Mouse (Mus musculus) megakaryocyte, embryonic 14.5 days (primary cell): ENCODE measurements around the gene Ssmem1.

Source experiments
- FLI1 ChIP-seq: IDR thresholded peaks from 2 replicates; pipeline ENCODE4 v1.6.1; 2012; ENCODE audit warnings: low read length, inconsistent platforms, mixed read lengths
- GATA1 ChIP-seq: IDR thresholded peaks from 3 replicates; pipeline ENCODE4 v1.6.1; 2012; ENCODE audit warnings: mixed read lengths, low read length, inconsistent platforms, borderline replicate concordance

- TF ChIP-seq FLI1, result no peak
- no peak for TF ChIP-seq GATA1
Observed at GRCm38 (mm10) chr6:30465586-30465985, 44.1 kb upstream of the Ssmem1 start.
